Mouse (Mus musculus): ENCODE measurements around the gene Rit1. TPM values are rescaled to one million over a fixed set of nuclear protein-coding genes. Genes with fewer than 3 reads are reported as not detected.
A peak's percentile ranks its signal among the peaks of the same experiment; 100 is the strongest.

Rit1 gene
- 10 to 100 TPM; 20.8 to 20.9 TPM for total RNA-seq (2021)
- long read RNA-seq, experiment 1, transcript Rit1-201 (6 exons, 1,204 nt): major isoform, 10 of 14 reads
- long read RNA-seq, experiment 1, partial matches to known transcripts: 0 of 14 reads
- long read RNA-seq, experiment 1, other reads (novel, unspliced or antisense): 0 of 14 reads
- long read RNA-seq, experiment 2, transcript Rit1-201 (6 exons, 1,204 nt): major isoform, 16 of 20 reads
- long read RNA-seq, experiment 2, partial matches to known transcripts: 0 of 20 reads
- long read RNA-seq, experiment 2, other reads (novel, unspliced or antisense): 4 of 20 reads

DNA sequence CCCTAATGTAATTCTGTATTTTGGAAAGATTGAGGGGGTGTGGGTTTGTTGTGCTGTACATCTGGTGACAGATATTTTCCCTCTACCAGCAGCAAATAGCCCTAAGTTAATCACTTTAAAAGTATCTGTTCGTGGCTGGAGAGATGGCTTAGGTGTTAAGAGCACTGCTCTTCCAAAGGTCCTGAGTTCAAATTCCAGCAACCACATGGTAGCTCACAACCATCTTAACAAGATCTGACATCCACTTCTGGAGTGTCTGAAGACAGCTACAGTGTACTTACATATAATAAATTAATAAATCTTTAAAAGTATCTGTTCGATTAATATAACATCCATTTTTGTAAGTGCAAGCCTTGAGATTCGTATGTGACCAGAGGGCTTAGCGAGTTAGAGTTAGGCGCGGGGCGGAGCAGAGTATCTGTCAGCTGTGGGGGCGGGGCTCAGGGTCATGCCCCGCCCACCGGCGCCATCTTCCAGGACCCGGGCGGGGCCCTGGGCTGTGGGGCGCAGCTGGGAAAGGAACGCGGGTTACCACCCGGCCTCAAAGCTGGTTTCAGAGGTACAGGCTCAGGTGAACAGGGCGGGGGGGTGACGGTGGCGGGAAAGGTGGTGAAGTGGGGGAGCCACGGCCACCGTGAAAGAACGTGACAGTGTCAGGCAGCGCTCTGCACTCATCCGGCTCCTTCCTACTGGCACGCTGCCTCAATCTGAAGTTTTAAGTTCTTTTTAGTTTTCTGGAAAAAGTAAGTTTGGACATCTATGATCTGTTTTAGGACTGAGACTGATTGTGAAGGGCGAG is at the start of gene Rit1:
Gene Rit1, plus strand, starts transcription at position 440 of the 799 bp plus-strand sequence.
- intact Hi-C loops (cut with DNase I): loop anchor here (5.0 kb wide), 1 partner anchor 34 kb away; no protein-coding TSS in a partner anchor

DNA sequence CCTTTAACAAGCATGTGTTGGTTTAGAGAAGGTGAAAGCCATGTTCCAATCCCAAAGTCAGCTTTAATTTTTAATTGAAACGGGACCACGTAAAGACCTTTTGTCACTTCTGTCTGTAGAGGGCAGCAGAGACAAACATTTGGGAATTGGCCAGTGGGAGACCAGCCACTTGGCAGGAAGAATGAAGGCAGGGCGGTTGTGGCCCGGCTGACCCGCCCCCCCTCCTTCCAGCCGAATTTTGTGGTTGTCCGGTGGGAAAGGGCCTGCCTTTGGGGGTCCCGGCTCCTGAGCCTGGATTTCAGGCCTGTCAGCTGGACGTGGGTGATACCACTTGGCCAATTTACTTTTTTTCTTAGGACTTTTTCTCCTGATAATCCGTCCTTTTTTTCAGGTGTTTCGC is 39.2 kb upstream of the Rit1 start:
- Histone ChIP-seq H3K27ac (peak overlapping the region; percentile 39), H3K4me3 (peak overlapping the region; percentile 67)
- peak; percentile 81 for TF ChIP-seq CTCF (IDR thresholded peaks at IDR 0.05)
- intact Hi-C loops (cut with DNase I): loop anchor here (5.0 kb wide), 1 partner anchor 60 kb away; no protein-coding TSS in a partner anchor
- DNase-seq: peak; percentile 86

More for the DNA sequence above, at the start of gene Rit1:
- peak within 1 kb of the TSS; percentile 91 for H3K27ac ChIP-seq
- H3K4me3 ChIP-seq: peak within 1 kb of the TSS; percentile 91
- no peak for TF ChIP-seq CTCF (IDR thresholded peaks at IDR 0.05)
- peak; percentile 91 for DNase-seq

DNA sequence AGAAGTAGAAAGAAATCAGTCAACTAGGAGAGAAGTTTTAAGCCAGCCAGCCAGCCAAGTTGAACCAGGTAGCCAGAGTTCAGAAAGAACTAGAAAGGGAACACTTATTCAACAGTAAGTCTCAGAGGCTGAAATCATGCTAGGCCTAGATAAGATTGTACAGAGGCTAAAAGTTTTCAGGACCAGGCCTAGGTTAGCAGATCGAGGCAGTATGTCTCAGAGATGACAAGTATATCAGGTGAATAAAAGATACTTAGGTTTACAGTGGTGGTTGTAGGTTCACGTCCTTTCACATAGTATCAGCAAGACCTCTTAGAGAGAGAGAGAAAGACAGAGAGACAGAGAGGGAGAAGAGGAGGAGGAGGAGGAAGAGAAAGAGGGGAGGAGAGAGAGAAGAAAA is 32.8 kb upstream of the Rit1 start:
- intact Hi-C loops (cut with DNase I): loop anchor here (5.0 kb wide), 1 partner anchor 33 kb away; the partner anchor contains the start of gene Rit1
- no peak overlapping the region for H3K4me3 ChIP-seq
- no peak for TF ChIP-seq CTCF (IDR thresholded peaks at IDR 0.05)
- DNase-seq: no peak
- H3K27ac ChIP-seq: peak overlapping the region; percentile 4; the same call in 1 of the 2 replicates

DNA sequence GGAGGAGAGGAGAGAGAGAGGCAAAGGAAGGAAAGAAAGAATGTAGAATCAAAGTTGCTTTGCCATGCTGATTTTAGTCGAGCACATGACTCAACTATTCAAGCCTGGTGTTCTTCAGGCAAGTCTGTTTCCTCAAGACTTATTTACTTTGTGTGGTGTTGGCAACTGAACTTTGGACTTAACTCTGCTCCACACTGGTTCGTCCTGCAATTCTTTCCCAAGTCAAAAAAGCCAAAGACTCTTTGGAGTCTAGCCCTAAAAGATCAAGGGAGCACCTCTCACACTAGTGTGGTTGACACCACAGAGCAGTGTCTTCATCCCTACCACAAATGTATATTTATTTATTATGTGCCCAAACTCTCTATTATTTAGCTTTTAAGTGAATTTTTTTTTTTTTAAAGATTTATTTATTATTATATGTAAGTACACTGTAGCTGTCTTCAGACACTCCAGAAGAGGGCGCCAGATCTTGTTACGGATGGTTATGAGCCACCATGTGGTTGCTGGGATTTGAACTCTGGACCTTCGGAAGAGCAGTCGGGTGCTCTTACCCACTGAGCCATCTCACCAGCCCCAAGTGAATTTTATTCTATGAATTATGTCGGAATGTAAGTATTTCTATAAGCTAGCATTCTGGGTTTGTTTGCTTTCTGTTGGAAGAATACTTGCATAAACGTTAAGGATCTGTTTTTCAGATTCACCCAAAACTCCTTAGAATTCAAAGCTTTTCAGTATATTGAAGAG is 32.2 kb upstream of the Rit1 start:
- H3K27ac ChIP-seq: peak overlapping the region; percentile 94
- TF ChIP-seq CTCF (IDR thresholded peaks at IDR 0.05): peak; percentile 29; the same call in 1 of the 2 replicates
- H3K4me3 ChIP-seq: peak overlapping the region; percentile 100
- intact Hi-C loops (cut with DNase I): loop anchor here (5.0 kb wide), 1 partner anchor 33 kb away; the partner anchor contains the start of gene Rit1
- DNase-seq: no peak

DNA sequence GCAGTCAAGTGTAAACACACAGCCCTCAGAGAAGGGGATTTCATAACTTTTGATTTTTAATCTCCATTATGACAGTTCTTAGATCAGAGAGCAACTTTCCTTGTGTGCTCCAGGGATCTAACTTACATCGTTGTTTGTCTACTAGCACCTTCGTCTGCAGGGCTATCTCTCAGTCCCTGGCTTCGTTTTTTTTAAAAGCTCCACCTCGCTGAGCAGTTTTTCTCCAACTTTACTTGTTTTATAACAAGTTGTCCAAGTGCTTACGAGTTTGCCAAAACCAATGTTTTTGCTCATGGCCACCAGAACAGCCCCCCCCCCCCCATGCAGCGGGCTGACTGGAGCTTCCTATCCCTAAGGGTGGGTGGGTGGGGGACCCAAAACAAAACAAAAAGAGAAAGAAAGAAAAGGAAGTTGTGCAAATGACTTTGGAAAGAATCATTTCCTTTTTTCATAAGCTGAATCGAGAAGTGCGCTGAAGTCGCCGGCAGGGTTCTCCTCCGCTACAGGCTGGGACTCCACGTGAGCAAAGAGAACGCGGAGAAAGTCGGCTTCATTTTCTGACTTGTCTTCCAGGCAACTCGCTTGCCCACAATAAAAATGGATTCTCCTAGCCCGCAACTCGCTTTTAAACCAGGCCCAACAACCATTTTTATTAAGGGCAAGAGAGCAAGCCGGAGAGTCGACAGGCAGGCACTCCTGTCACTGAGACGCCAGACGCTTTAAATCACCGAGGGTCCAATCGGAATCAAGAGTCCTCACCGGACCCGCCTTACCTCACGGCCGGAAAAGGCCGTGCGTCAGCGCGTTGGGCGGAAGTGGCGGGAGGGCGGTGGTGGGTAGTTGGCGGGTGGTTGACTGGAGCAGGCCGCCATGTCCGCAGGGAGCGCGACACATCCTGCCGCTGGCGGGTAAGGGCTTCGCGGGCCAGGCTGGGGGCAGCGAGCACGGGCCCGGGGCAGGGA is 31.4 kb upstream of the Rit1 start, which contains the start of gene Khdc4:
Gene Khdc4, plus strand, starts transcription at position 824 of the 962 bp plus-strand sequence.
- intact Hi-C loops (cut with DNase I): loop anchor here (5.0 kb wide), 1 partner anchor 32 kb away; the partner anchor contains the start of gene Rit1
- TF ChIP-seq CTCF (IDR thresholded peaks at IDR 0.05): no peak
- Histone ChIP-seq H3K27ac (peak within 1 kb of the TSS; percentile 94), H3K4me3 (peak within 1 kb of the TSS; percentile 100)
- peak; percentile 98 for DNase-seq

DNA sequence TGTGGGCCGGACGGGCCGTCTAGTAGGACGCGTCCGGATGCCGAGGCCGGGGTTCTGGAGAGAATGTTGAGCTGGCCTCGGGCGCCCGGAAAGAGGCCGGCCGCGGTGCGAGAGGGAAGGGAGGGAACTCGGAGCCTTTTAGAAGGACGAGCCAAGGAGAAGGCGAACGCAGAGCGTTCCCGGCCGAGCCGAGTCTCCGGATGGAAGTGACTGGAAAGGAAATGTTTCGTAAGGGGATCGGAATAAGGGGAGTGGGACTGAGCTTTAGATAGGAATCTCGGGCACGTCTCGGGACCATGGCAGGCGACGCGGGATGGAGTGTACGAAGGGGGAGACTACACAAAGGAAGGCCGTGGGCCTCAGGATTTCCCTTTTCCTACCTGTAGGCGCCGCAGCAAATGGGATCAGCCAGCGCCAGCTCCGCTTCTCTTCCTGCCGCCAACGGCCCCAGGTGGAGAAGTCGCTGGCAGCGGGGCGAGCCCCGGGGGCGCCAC is 30.6 kb upstream of the Rit1 start:
- intact Hi-C loops (cut with DNase I): no loop called here
- peak; percentile 53 for DNase-seq
- peak overlapping the region; percentile 94 for H3K27ac ChIP-seq
- peak overlapping the region; percentile 100 for H3K4me3 ChIP-seq
- TF ChIP-seq CTCF (IDR thresholded peaks at IDR 0.05): 0 out of 2 replicates have a peak, but pooled peaks have one; percentile 27

DNA sequence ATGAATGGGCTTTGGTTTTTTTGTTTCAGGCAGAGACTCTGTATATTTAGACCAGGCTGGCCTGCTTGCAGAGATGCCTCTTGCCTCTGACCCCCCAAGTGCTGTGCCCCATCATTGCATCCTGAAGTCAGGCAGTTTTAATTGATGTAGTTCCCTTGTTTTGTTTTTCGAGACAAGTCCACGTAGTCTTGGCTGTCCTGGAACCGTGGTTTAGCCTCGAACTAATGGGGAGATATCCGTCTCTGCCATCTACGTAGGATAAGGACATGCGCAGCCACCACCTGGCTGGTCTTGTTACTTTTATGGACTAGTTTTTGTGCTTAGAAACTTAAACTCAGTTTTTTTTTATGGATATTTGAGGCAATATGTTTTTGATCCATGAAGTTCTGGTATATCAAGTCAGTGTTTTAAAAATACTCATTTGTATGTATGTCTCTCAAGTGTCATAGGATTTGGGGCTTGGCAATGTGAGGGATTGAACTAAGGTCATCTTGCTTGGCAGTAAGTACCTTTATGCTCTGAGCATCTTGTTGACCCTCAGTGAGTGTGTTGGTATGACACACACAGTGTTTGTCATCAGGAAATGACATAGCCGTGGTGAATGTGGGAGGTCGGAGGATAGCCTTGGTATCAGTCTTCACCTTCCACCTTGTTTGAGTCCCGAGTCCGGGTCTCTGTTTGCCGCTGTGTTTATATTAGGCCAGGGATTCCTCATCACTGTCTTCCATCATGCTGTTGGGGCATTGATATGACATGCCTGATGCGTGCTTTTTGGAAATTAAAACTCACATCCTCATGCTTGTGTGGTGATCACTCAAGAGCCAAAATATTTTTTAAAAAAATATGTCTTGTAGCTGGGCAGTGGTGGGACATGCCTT is 29.7 kb upstream of the Rit1 start:
- no peak for TF ChIP-seq CTCF (IDR thresholded peaks at IDR 0.05)
- DNase-seq: no peak
- intact Hi-C loops (cut with DNase I): no loop called here
- Histone ChIP-seq H3K4me3 (peak overlapping the region; percentile 100), H3K27ac (peak overlapping the region; percentile 94)

DNA sequence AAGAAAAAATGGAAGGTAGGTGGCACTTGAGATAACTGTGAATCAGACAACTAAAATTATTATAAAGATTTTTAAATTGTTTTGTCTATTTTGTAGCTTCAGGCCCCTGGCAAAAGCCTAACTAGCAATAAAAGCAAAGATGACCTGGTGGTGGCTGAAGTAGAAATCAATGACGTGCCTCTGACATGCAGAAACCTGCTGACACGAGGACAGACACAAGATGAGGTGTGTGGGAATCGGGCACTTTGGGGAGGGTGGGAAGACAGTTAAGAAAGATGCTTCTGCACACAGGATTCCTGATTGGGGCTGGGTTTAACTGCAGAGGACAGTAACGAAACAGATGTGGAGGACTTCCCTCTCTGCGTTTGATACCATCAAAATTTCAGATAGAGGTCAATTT is 27.6 kb upstream of the Rit1 start:
- H3K4me3 ChIP-seq: no peak overlapping the region
- no peak for DNase-seq
- no peak for TF ChIP-seq CTCF (IDR thresholded peaks at IDR 0.05)
- H3K27ac ChIP-seq: no peak overlapping the region
- intact Hi-C loops (cut with DNase I): no loop called here

DNA sequence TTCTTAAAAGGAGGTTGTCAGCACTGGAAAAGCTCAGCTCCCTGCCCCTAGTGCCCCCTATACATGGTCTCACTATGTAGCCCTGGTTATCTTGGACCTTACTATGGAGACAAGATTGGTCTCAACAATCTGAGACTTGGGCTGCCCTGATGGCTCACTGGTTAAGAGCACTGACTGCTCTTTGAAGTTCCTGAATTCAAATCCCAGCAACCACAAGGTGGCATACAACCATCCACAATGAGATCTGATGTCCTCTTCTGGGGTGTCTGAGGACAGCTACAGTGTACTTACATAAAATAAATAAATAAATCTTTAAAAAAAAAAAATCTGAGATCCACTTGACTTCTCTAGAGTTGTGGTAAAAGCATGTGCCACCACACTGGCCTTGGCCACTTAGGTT is 21.1 kb upstream of the Rit1 start:
- DNase-seq: no peak
- intact Hi-C loops (cut with DNase I): loop anchor here (10.0 kb wide), 1 partner anchor 369 kb away; no protein-coding TSS in a partner anchor
- no peak for TF ChIP-seq CTCF (IDR thresholded peaks at IDR 0.05)
- Histone ChIP-seq H3K27ac (no peak overlapping the region), H3K4me3 (no peak overlapping the region)

DNA sequence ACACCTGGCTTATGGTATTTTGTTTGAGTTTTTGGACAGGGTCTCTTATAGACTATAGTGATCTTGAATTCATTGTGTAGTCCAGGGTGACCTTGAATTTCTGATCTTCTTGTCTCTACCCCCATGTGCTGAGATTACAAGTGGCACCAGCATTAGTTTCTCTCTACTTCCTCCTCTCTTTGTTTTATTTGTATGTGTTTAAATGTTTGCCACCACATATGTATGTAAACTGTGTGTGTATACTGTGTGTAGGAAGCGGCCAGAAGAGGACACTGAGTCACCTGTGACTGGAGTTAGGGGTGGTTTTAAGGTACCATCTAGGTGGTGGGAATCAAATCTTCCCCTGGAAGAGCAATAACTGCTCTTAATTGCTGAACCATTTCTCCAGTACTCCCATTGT is 18.6 kb upstream of the Rit1 start:
- DNase-seq: no peak

More for the DNA sequence above, 18.6 kb upstream of the Rit1 start:
- intact Hi-C loops (cut with DNase I): loop anchor here (10.0 kb wide), 1 partner anchor 367 kb away; no protein-coding TSS in a partner anchor
- no peak for TF ChIP-seq CTCF (IDR thresholded peaks at IDR 0.05)
- Histone ChIP-seq H3K4me3 (no peak overlapping the region), H3K27ac (no peak overlapping the region)

Measured in gastrocnemius, adult 2 months (tissue).